Mouse (Mus musculus) adrenal gland, adult 18-20 months (tissue): ENCODE measurements at regions not wholly inside any gene's neighbourhood (a gene's known extent, or its start where the extent isn't known, plus 50 kb on each side); places are given as distances from the start of the nearest gene placed in this dataset.
"Not testable (repeated sequence)": the region's sequence is repeated elsewhere in the genome, so short reads cannot be mapped to it uniquely, and the experiment has no call there.

Source experiments
- DNase-seq, 2 experiments: peaks; one replicate each; pipeline ENCODE4 v3.0.0; 2021 to 2022; ENCODE audit warnings: low spot score in 2 of 2

DNA sequence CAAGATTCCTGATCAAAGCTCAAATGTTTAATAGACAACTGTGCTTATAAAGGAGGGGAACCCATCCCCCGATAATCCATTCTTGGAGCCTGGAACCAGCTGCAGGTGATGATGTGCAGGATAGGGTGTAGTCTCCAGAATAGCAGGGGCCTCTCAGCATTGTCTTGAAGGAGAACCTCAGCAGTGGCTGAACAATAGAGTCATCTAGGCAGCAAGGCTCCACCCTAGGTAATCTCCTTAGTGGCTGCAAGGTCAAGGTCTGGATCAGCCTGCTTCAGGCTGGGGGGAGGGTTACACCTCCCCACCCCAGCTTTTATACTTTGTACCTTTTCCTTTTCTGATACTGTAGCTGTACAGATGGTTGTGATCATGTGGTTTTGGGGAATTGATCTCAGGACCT, 116.8 kb upstream of the Mettl4 start:
- no peak for DNase-seq

- DNase-seq, result peak; percentile 57 to 61
Measured at GRCm38 (mm10) chr17:94864531-94865318, 114.9 kb upstream of the Mettl4 start.

DNA sequence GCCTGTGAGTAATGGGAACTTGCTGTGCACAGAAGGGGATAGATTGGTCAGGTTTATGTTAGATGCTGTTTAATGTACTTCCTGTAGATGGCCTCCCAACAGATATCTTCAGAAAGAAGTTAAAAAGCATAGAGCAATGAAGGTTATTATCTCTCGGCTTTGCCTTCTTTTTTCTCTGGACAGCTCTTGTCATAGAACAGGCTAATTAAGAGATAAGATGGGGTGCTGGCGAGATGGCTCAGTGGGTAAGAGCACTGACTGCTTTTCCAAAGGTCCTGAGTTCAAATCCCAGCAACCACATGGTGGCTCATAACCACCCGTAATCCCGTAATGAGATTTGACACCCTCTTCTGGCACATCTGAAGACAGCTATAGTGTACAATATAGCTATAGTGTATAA, 104.9 kb upstream of the Mettl4 start:
- DNase-seq, result not testable (repeated sequence)

GRCm38 (mm10) chr17:94834446-94835117, 84.8 kb upstream of the Mettl4 start:
- DNase-seq, result peak; percentile 60 to 66

- not testable (repeated sequence) for DNase-seq
Measured at GRCm38 (mm10) chr17:94834067-94834445, 84.2 kb upstream of the Mettl4 start.

GRCm38 (mm10) chr17:94826415-94826814, 76.6 kb upstream of the Mettl4 start:
- DNase-seq, result not testable (repeated sequence)

- no peak for DNase-seq
Measured at GRCm38 (mm10) chr17:94808758-94809157, 58.9 kb upstream of the Mettl4 start.
